Mouse (Mus musculus) stomach, postnatal 0 days (tissue): Measurements from ENCODE around the gene Coro1b.

Experiments used
- CTCF ChIP-seq: IDR thresholded peaks from 2 replicates; pipeline ENCODE4 v1.5.1; 2016; ENCODE audit warnings: antibody characterized with exemption, low read depth, mild to moderate bottlenecking, moderate library complexity
- EP300 ChIP-seq: optimal IDR thresholded peaks from 2 replicates; pipeline ENCODE3; 2016; ENCODE audit warnings: antibody characterized with exemption

DNA sequence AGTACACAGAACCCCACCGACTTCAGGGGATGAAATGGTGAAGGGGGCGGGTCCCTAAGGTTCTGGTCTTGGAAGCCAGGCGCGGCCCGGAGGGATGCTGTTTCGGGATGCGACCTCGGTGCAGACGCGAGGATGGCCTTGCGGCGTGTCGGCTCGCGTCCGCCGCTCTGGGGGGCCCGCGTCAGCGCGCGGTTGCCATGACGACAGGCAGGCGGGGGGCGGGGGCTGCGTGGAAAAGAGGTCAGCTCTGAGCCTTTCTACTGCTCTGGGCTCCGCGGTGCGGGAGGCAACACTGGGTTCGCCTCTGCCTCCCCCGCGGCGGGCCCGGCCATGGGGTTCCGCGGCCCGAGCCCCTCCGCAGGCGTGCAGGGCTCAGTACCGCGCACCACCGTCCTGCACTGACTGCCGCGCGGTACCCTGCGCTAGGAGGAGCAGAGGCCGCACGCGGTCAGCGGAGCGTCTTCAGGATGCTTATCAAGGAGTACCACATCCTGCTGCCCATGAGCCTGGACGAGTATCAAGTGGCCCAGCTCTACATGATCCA is 47.6 kb upstream of the Coro1b start:
- no peak for TF ChIP-seq CTCF
- no peak for TF ChIP-seq EP300
